Mouse (Mus musculus) lung, postnatal 0 days (tissue): Measurements from ENCODE around the gene Pdhb. TPM values are rescaled to one million over a fixed set of nuclear protein-coding genes. Genes with fewer than 3 reads are reported as not detected.
"Not testable (repeated sequence)": the region's sequence is repeated elsewhere in the genome, so short reads cannot be mapped to it uniquely, and the experiment has no call there.

Source experiments
- ATAC-seq: fragments of 200-750 bp; cut with Nextera tagmentation; 2 replicates; pipeline ENCODE4 v1.8.0; 2017; ENCODE audit warnings: moderate library complexity
- DNase-seq: peaks from one replicate; pipeline ENCODE4 v3.0.0-alpha.2; 2016; ENCODE audit warnings: low spot score
- H3K27ac ChIP-seq: fragments of 300-500 bp; sonication (generic); 2 replicates; pipeline ENCODE4 v1.5.1; 2014; ENCODE audit warnings: antibody characterized with exemption, mild to moderate bottlenecking, low read length, mixed read lengths
- H3K27me3 ChIP-seq: fragments of 300-500 bp; sonication (generic); replicated peaks from 2 replicates; pipeline ENCODE4 v1.6.1; 2014; ENCODE audit warnings: low read length, mixed read lengths; ENCODE audit not compliant: insufficient read depth
- H3K36me3 ChIP-seq: fragments of 300-500 bp; sonication (generic); 2 replicates; pipeline ENCODE4 v1.6.1; 2014; ENCODE audit warnings: low read length, mixed read lengths; ENCODE audit not compliant: insufficient read depth
- H3K4me1 ChIP-seq: fragments of 300-500 bp; sonication (generic); 2 replicates; pipeline ENCODE4 v1.6.1; 2014; ENCODE audit warnings: antibody characterized with exemption, low read depth, low read length, mixed read lengths; ENCODE audit not compliant: insufficient read depth
- H3K4me2 ChIP-seq: fragments of 300-500 bp; sonication (generic); replicated peaks from 2 replicates; pipeline ENCODE4 v1.6.1; 2014; ENCODE audit warnings: low read depth, mild to moderate bottlenecking, low read length, moderate library complexity, mixed read lengths
- H3K4me3 ChIP-seq: fragments of 300-500 bp; sonication (generic); 2 replicates; pipeline ENCODE4 v1.5.1; 2014; ENCODE audit warnings: low read depth, low read length
- H3K9ac ChIP-seq: fragments of 300-500 bp; sonication (generic); replicated peaks from 2 replicates; pipeline ENCODE4 v1.6.1; 2014; ENCODE audit warnings: low read depth, mild to moderate bottlenecking
- H3K9me3 ChIP-seq: fragments of 300-500 bp; sonication (generic); 2 replicates; pipeline ENCODE4 v1.6.1; 2016; ENCODE audit warnings: low read length, mixed read lengths
- CTCF ChIP-seq: IDR thresholded peaks from 2 replicates; pipeline ENCODE4 v1.5.1; 2016; ENCODE audit warnings: antibody characterized with exemption, mild to moderate bottlenecking
- EP300 ChIP-seq: IDR thresholded peaks from 2 replicates; pipeline ENCODE4 v1.6.1; 2016; ENCODE audit warnings: antibody characterized with exemption, mild to moderate bottlenecking, control low read depth
- WGBS: fragments of 180-500 bp; shearing (Covaris S2); extraction: QIAGEN DNeasy Blood & Tissue Kit; methylation state at CpG from one replicate; pipeline ENCODE4 v1.1.7; 2014; 5-methylcytosine and 5-hydroxymethylcytosine counted together
- polyA plus RNA-seq: library from polyadenylated mRNA; unstranded; fragments of >200 nt; fragmentation: Nextera tagmentation; extraction: Ambion mirVana; gene quantifications from 2 replicates; pipeline ENCODE4 v1.2.1, GENCODE M21; 2015

Gene Pdhb
- polyA plus RNA-seq, 1 experiment from 2014 or later, result 140 TPM

DNA sequence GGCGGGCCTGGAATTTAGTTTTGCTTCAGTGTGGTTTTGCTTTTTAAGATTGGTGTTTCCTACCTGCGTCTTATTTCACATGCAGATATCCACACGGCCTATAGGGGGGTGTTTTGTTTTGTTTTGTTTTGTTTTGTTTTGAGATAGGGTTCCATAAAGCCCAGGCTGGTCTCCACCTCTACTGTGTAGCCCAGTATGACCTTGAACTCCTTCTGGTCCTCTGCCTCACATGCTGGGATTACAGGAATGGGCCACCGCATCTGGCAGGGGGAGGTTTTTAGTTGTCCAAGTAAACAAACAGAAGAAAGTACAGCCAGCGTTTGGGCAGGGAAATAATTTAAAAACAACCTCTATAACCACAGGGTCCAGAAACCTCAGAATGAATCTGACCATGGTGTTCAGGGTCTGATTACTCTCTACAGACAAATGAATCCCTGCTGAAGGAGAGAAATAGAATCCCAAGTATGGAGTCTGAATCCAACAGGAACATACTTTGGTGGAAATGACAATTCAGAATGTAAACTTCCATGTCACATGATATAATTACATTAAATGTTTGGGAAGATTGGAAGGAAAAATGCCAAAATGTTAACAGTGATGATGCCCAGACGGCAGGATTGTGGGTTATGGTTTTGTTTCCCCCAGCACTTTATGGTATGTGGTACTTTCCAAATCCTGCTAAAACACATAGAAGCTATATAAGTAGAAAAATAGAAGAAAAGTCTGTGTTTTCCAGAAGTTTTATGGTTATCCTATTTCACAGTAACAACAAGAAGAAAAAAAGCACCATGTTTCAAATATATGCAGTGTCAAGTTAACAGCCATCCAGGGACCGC is 48.6 kb downstream of the Pdhb start:
- TF ChIP-seq EP300, result no peak
- TF ChIP-seq CTCF, result no peak
- Histone ChIP-seq H3K9ac (no peak overlapping the region), H3K4me3 (no peak overlapping the region), H3K27ac (no peak overlapping the region), H3K36me3 (peaks cover 16% of the 10 kb centered on the region; the same call in 1 of the 2 replicates), H3K27me3 (no peaks in the 10 kb centered on the region), H3K4me2 (no peak overlapping the region), H3K9me3 (no peaks in the 10 kb centered on the region), H3K4me1 (no peaks in the 10 kb centered on the region)
- no peak for ATAC-seq
- 72% methylated on average over 7 of the region's 7 CpGs for WGBS
- DNase-seq, result no peak

DNA sequence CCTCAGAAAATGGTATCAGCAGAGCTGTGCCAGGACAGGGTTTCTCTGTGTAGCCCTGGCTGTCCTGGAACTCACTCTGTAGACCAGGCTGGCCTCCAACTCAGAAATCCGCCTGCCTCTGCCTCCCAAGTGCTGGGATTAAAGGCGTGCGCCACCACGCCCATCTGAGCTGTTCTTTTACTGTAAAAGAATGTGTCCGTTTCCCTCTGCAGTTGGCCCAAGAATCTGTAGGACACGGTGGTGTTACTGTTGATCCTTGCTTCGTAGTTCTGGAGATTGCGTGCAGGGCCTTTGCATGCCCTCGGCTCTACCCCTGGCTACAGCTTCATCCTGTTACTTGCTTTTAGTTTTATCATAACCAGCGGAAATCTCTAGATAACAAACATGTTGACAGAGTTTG is 49.2 kb downstream of the Pdhb start:
- not testable (repeated sequence) for H3K9me3 ChIP-seq, H3K9ac ChIP-seq, H3K4me3 ChIP-seq, H3K4me2 ChIP-seq, ATAC-seq, DNase-seq, H3K27ac ChIP-seq, H3K27me3 ChIP-seq, H3K4me1 ChIP-seq
- peaks cover 16% of the 10 kb centered on the region; the same call in 1 of the 2 replicates for H3K36me3 ChIP-seq
- WGBS, result 93% methylated on average over 10 of the region's 10 CpGs

DNA sequence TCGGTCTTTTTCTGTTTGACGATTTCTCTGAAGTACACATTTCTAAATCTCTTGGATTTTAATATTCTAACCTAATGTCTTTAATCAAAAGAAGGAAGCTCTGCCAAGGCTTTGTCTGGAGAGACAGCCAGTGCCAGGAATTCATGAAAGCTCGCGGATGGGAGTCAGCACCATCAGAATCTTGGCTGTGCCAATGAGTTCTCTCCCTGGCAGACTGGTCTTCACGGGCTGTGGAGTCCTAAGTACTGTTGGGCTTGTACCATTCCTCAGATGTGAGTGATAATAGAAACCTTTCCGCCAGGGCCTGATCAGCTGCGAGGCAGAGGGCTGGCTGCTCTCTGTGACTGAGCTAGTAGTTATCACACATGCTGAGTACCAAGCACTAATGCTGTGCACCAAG is 49.7 kb downstream of the Pdhb start:
- no peak overlapping the region for H3K4me3 ChIP-seq
- no peak overlapping the region for H3K9ac ChIP-seq
- H3K4me2 ChIP-seq, result no peak overlapping the region
- TF ChIP-seq EP300 (no peak), CTCF (no peak)
- no peak for DNase-seq
- ATAC-seq, result no peak
- H3K27ac ChIP-seq, result no peak overlapping the region
- H3K36me3 ChIP-seq, result peaks cover 16% of the 10 kb centered on the region; the same call in 1 of the 2 replicates
- 83% methylated on average over 7 of the region's 7 CpGs for WGBS
- no peaks in the 10 kb centered on the region for H3K27me3 ChIP-seq
- H3K9me3 ChIP-seq, result no peaks in the 10 kb centered on the region
- no peaks in the 10 kb centered on the region for H3K4me1 ChIP-seq

DNA sequence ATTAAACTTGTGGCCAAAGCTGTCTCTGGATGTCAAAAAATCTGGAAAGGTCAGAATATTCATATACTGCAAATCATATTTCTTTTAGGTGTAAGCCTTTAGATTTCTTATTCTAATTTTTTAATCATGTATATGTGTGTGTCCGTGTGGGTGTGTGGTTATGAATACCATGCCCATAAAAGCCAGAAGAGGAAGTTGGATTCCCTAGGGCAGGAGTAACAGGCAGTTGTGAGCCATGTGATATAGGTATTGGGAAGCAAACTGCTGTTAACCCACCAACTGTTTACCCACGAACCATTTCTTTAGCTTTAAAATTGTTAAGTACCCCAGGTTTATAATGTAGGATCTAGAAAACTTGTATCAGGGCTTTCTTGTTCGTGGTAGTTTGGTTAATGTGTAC is 52.9 kb downstream of the Pdhb start:
- H3K9me3 ChIP-seq, result no peaks in the 10 kb centered on the region
- no peak overlapping the region for H3K27ac ChIP-seq
- H3K36me3 ChIP-seq, result peaks cover 13% of the 10 kb centered on the region; the same call in 1 of the 2 replicates
- H3K9ac ChIP-seq, result no peak overlapping the region
- H3K4me1 ChIP-seq, result no peaks in the 10 kb centered on the region
- no peak overlapping the region for H3K4me3 ChIP-seq
- no peak overlapping the region for H3K4me2 ChIP-seq
- no peak for TF ChIP-seq CTCF
- no peak for TF ChIP-seq EP300
- WGBS, result 74% methylated on average over 3 of the region's 3 CpGs
- ATAC-seq (no peak), DNase-seq (no peak)
- no peaks in the 10 kb centered on the region for H3K27me3 ChIP-seq

DNA sequence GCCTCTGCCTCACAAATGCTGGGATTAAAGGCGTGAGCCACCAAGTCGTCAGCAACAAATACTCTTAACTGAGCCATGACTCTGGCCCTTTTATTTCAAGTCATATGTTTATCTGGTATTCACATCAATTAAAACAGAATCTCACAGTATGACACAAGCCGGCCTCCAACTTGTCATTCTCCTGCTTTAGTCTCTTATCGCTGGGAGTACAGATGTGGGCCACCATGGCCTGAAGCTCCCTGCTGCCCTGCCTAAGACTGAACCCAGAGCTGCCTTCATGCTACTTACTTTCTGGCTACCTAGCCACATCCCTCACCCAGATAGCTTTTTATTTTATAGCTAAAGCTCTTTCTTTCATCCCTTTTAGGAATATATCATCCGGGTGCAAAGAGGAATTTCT is 53.4 kb downstream of the Pdhb start:
- Histone ChIP-seq H3K4me2 (no peak overlapping the region), H3K9me3 (no peaks in the 10 kb centered on the region), H3K27ac (no peak overlapping the region), H3K4me3 (no peak overlapping the region), H3K27me3 (no peaks in the 10 kb centered on the region), H3K36me3 (peaks cover 13% of the 10 kb centered on the region; the same call in 1 of the 2 replicates), H3K9ac (no peak overlapping the region), H3K4me1 (no peaks in the 10 kb centered on the region)
- ATAC-seq, result no peak
- WGBS, result 83% methylated on average over 5 of the region's 5 CpGs
- DNase-seq, result no peak
- no peak for TF ChIP-seq CTCF
- no peak for TF ChIP-seq EP300

DNA sequence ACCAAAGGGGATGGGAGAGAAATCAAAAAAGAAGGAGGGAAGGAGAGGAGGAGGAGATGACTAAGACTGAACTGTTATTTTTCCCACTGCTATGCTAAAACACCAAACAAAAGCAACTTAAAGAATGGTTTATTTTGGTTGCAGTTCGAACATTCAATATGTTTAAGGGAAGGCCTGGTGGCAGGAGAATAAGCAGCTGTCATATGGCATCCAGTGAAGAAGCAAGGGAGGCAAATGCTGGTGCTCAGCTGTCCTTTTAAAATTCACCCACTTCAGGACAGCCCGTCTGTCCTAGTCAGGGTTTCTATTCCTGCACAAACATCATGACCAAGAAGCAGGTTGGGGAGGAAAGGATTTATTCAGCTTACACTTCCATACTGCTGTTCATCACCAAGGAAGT is 55.5 kb downstream of the Pdhb start:
- Histone ChIP-seq H3K9ac (no peak overlapping the region), H3K27ac (no peak overlapping the region), H3K9me3 (no peaks in the 10 kb centered on the region), H3K36me3 (0 out of 2 replicates have a peak, but pooled peaks cover under 1% of the 10 kb centered on the region), H3K4me3 (no peak overlapping the region), H3K4me2 (no peak overlapping the region), H3K27me3 (no peaks in the 10 kb centered on the region), H3K4me1 (no peaks in the 10 kb centered on the region)
- 82% methylated on average over 2 of the region's 2 CpGs for WGBS
- ATAC-seq (no peak), DNase-seq (no peak)
- TF ChIP-seq EP300 (no peak), CTCF (no peak)

Other genes starting within 250 kb of the Pdhb start
- not detected in 2 replicates for gene Gm45521, start 215.7 kb downstream of the Pdhb start, polyA plus RNA-seq
- gene Dnase1l3, start 178.5 kb downstream of the Pdhb start, polyA plus RNA-seq, result 0.02 and 0.07 TPM in 2 replicates
- gene Abhd6, start 170.1 kb downstream of the Pdhb start, polyA plus RNA-seq, result 10.8 and 11.9 TPM in 2 replicates
- gene Rpp14, start 92.7 kb downstream of the Pdhb start, polyA plus RNA-seq, result 34.0 and 37.6 TPM in 2 replicates
- 47.5 and 48.4 TPM in 2 replicates for gene Pxk, start 74.8 kb downstream of the Pdhb start, polyA plus RNA-seq
- 18.5 and 19.5 TPM in 2 replicates for gene Kctd6, start 41.1 kb upstream of the Pdhb start, polyA plus RNA-seq
- 6.3 and 7.2 TPM in 2 replicates for gene Acox2, start 86.3 kb upstream of the Pdhb start, polyA plus RNA-seq
- 0.21 and 0.56 TPM in 2 replicates for gene Fam107a, start 145.0 kb upstream of the Pdhb start, polyA plus RNA-seq
- gene Oit1, start 205.7 kb upstream of the Pdhb start, polyA plus RNA-seq, result 2.6 and 2.7 TPM in 2 replicates